Mouse (Mus musculus) neural tube, embryonic 14.5 days (tissue): Measurements from ENCODE around the gene Gm8104. TPM values are rescaled to one million over a fixed set of nuclear protein-coding genes. Genes with fewer than 3 reads are reported as not detected.

Experiments used
- polyA plus RNA-seq: library from polyadenylated mRNA; unstranded; fragments of >200 nt; fragmentation: Nextera tagmentation; extraction: Ambion mirVana; gene quantifications from 2 replicates; pipeline ENCODE4 v1.2.1, GENCODE M21; 2014

Gm8104 gene
- polyA plus RNA-seq, 1 experiment from 2014 or later = not detected

Other genes starting within 250 kb of the Gm8104 start
- gene Gm21977, start 247.1 kb upstream of the Gm8104 start, polyA plus RNA-seq = not detected in 2 replicates
- not detected in 2 replicates for gene Gm8082, start 107.0 kb upstream of the Gm8104 start, polyA plus RNA-seq
- gene Gm10376, start 85.0 kb upstream of the Gm8104 start, polyA plus RNA-seq = not detected in 2 replicates
- gene Gm8094, start 24.0 kb upstream of the Gm8104 start, polyA plus RNA-seq = not detected in 2 replicates
- gene Gm7233, start 79.3 kb downstream of the Gm8104 start, polyA plus RNA-seq = not detected in 2 replicates
- not detected in 2 replicates for gene Gm8122, start 134.7 kb downstream of the Gm8104 start, polyA plus RNA-seq
- not detected in 2 replicates for gene Gm8126, start 158.0 kb downstream of the Gm8104 start, polyA plus RNA-seq
- gene Gm9732, start 174.4 kb downstream of the Gm8104 start, polyA plus RNA-seq = 0.17 TPM in 1 of 2 replicates, not detected in the other
- not detected in 2 replicates for gene Gm8127, start 193.2 kb downstream of the Gm8104 start, polyA plus RNA-seq
- gene 1700001F09Rik, start 247.2 kb downstream of the Gm8104 start, polyA plus RNA-seq = not detected in 2 replicates